Mouse (Mus musculus) CH12.LX (cell line): ENCODE measurements at regions not wholly inside any gene's neighbourhood (a gene's known extent, or its start where the extent isn't known, plus 50 kb on each side); places are given as distances from the start of the nearest gene placed in this dataset.
A peak's percentile ranks its signal among the peaks of the same experiment; 100 is the strongest.

Source experiments
- DNase-seq: peaks from one replicate; pipeline ENCODE4 v3.0.0-alpha.2; 2013; ENCODE audit errors: extremely low read depth
- H3K27ac ChIP-seq: 2 replicates; pipeline ENCODE4 v1.5.1; 2012; ENCODE audit warnings: low read depth, mild to moderate bottlenecking, control low read depth, moderate library complexity; ENCODE audit not compliant: insufficient read depth
- H3K27me3 ChIP-seq: replicated peaks from 2 replicates; pipeline ENCODE3; 2012; ENCODE audit warnings: inconsistent platforms
- H3K36me3 ChIP-seq, 2 experiments: replicated peaks in 1 of 2; 2 replicates each; pipeline versions ENCODE3 to v1.6.1; 2012; ENCODE audit warnings: inconsistent platforms in 1 of 2, low read length in 1 of 2, mild to moderate bottlenecking in 1 of 2, mixed read lengths in 1 of 2, moderate library complexity in 1 of 2; ENCODE audit not compliant: control insufficient read depth in 1 of 2, insufficient read depth in 1 of 2
- H3K4me1 ChIP-seq, 2 experiments: 2 replicates each; pipeline ENCODE4 v1.6.1; 2012; ENCODE audit warnings: inconsistent platforms in 1 of 2, moderate library complexity in 1 of 2; ENCODE audit not compliant: insufficient read depth in 2 of 2, control insufficient read depth in 1 of 2
- H3K4me2 ChIP-seq: 2 replicates; pipeline ENCODE4 v1.6.1; 2012; ENCODE audit warnings: low read depth, mild to moderate bottlenecking, control low read depth; ENCODE audit not compliant: poor library complexity, insufficient read depth, severe bottlenecking
- H3K4me3 ChIP-seq, 3 experiments: fragments of 150-350 bp in 1 of 3; sonication (generic) in 1 of 3; replicated peaks in 1 of 3; 2 replicates each; pipeline versions ENCODE3 to v1.5.1; 2011 to 2012; ENCODE audit warnings: low read depth in 2 of 3, low read length in 2 of 3, mild to moderate bottlenecking in 2 of 3, moderate library complexity in 2 of 3, control low read depth in 1 of 3, improper control_type of control experiment in 1 of 3, inconsistent platforms in 1 of 3, mixed read lengths in 1 of 3; ENCODE audit not compliant: poor library complexity in 1 of 3
- H3K79me2 ChIP-seq: replicated peaks from 2 replicates; pipeline ENCODE4 v1.6.1; 2012; ENCODE audit warnings: mild to moderate bottlenecking, moderate library complexity; ENCODE audit not compliant: control insufficient read depth, poor library complexity, insufficient read depth, severe bottlenecking; ENCODE audit errors: extremely low read depth
- H3K9ac ChIP-seq: 2 replicates; pipeline ENCODE4 v1.6.1; 2012; ENCODE audit warnings: low read depth, mild to moderate bottlenecking, control low read depth, moderate library complexity; ENCODE audit not compliant: insufficient read depth
- H3K9me3 ChIP-seq: replicated peaks from 2 replicates; pipeline ENCODE3; 2012; ENCODE audit warnings: low read length, inconsistent platforms, mixed read lengths
- BHLHE40 ChIP-seq: IDR thresholded peaks from 2 replicates; pipeline ENCODE4 v1.6.1; 2011; ENCODE audit warnings: mild to moderate bottlenecking, low read depth, low read length, improper control_type of control experiment
- CTCF ChIP-seq, 2 experiments: IDR thresholded peaks in 1 of 2; conservative IDR thresholded peaks in 1 of 2; 2 replicates each; pipeline ENCODE4 v1.5.1; 2011 to 2012; ENCODE audit warnings: low read depth in 2 of 2, low read length in 2 of 2, improper control_type of control experiment in 1 of 2, inconsistent platforms in 1 of 2, mild to moderate bottlenecking in 1 of 2, moderate library complexity in 1 of 2
- E2F4 ChIP-seq: IDR thresholded peaks from 2 replicates; pipeline ENCODE4 v1.6.1; 2011; ENCODE audit warnings: low read depth, low read length, improper control_type of control experiment; ENCODE audit not compliant: insufficient replicate concordance
- ELF1 ChIP-seq: IDR thresholded peaks from 2 replicates; pipeline ENCODE4 v1.6.1; 2014; ENCODE audit warnings: low read depth, mild to moderate bottlenecking, inconsistent platforms, low read length, improper control_type of control experiment
- HCFC1 ChIP-seq: IDR thresholded peaks from 2 replicates; pipeline ENCODE4 v1.6.1; 2012; ENCODE audit warnings: low read depth, mild to moderate bottlenecking, inconsistent platforms, low read length, improper control_type of control experiment
- JUND ChIP-seq: conservative IDR thresholded peaks from 2 replicates; pipeline ENCODE4 v1.6.1; 2011; ENCODE audit warnings: low read depth, low read length, improper control_type of control experiment
- MAFK ChIP-seq: IDR thresholded peaks from 2 replicates; pipeline ENCODE4 v1.6.1; 2011; ENCODE audit warnings: low read length, improper control_type of control experiment; ENCODE audit not compliant: insufficient replicate concordance
- MAZ ChIP-seq: IDR thresholded peaks from 2 replicates; pipeline ENCODE4 v1.6.1; 2012; ENCODE audit warnings: low read depth, mild to moderate bottlenecking, inconsistent platforms, low read length, improper control_type of control experiment, moderate library complexity
- MEF2A ChIP-seq: IDR thresholded peaks from 2 replicates; pipeline ENCODE4 v1.6.1; 2014; ENCODE audit warnings: low read depth, mild to moderate bottlenecking, inconsistent platforms, low read length, improper control_type of control experiment, borderline replicate concordance
- NELFE ChIP-seq: IDR thresholded peaks from 2 replicates; pipeline ENCODE4 v1.6.1; 2011; ENCODE audit warnings: low read depth, low read length, improper control_type of control experiment
- PAX5 ChIP-seq: IDR thresholded peaks from 2 replicates; pipeline ENCODE4 v1.6.1; 2012; ENCODE audit warnings: low read length, inconsistent platforms, mixed read lengths
- RAD21 ChIP-seq: IDR thresholded peaks from 2 replicates; pipeline ENCODE4 v1.6.1; 2011; ENCODE audit warnings: low read depth, mild to moderate bottlenecking, low read length, improper control_type of control experiment, moderate library complexity
- SMC3 ChIP-seq: IDR thresholded peaks from 2 replicates; pipeline ENCODE4 v1.6.1; 2011; ENCODE audit warnings: low read depth, low read length, improper control_type of control experiment
- TCF12 ChIP-seq: IDR thresholded peaks from 2 replicates; pipeline ENCODE4 v1.6.1; 2014; ENCODE audit warnings: low read depth, mild to moderate bottlenecking, inconsistent platforms, low read length, improper control_type of control experiment
- USF2 ChIP-seq: conservative IDR thresholded peaks from 2 replicates; pipeline ENCODE4 v1.6.1; 2011; ENCODE audit warnings: low read depth, low read length, improper control_type of control experiment
- ZMIZ1 ChIP-seq: IDR thresholded peaks from 2 replicates; pipeline ENCODE4 v1.6.1; 2012; ENCODE audit warnings: low read depth, mild to moderate bottlenecking, inconsistent platforms, low read length, improper control_type of control experiment
- dilution Hi-C: fragments of 300-500 bp; cut with MboI; formaldehyde crosslinking; loops from 2 replicates; pipeline ENCODE4 v1.14.3; 2020; ENCODE audit warnings: low sequenced_read_pairs; ENCODE audit not compliant: extremely low pct_unique_long_range_greater_than_20kb, extremely low pct_ligation_motif_present
- in situ Hi-C: fragments of 300-500 bp; cut with MboI; formaldehyde crosslinking; loops from 3 replicates; pipeline ENCODE4 v1.14.3; 2019; ENCODE audit warnings: low sequenced_read_pairs, low pct_ligation_motif_present, low pct_unique_long_range_greater_than_20kb, mixed read lengths

- TF ChIP-seq MAZ (no peak), E2F4 (no peak), MAFK (no peak)
Observed at GRCm38 (mm10) chr11:45718630-45719029, 133.2 kb upstream of the Clint1 start (continued).

GRCm38 (mm10) chr11:45719821-45720220, 132.0 kb upstream of the Clint1 start:
- no peak for DNase-seq
- no peak overlapping the region for H3K9ac ChIP-seq
- dilution Hi-C loops (no loop called here), in situ Hi-C loops (no loop called here)
- H3K27me3 ChIP-seq: no peaks in the 10 kb centered on the region
- TF ChIP-seq JUND (no peak), CTCF (conservative IDR thresholded peaks at IDR 0.05 in 1 of 2, IDR thresholded peaks at IDR 0.05 in 1 of 2; ENCODE audit: low read depth in 2 of 2, low read length in 2 of 2) (no peak), NELFE (no peak), ELF1 (no peak), MEF2A (no peak), ZMIZ1 (no peak), HCFC1 (no peak), RAD21 (no peak), TCF12 (no peak), USF2 (no peak), BHLHE40 (no peak)
- peaks cover 0 to 5% of the 10 kb centered on the region in 2 experiments; a peak in 2 of 4 replicates for H3K4me1 ChIP-seq
- H3K36me3 ChIP-seq: no peaks in the 10 kb centered on the region
- no peak overlapping the region for H3K4me2 ChIP-seq
- no peak overlapping the region for H3K27ac ChIP-seq
- H3K4me3 ChIP-seq: no peak overlapping the region
- no peaks in the 10 kb centered on the region for H3K9me3 ChIP-seq
- no peaks in the 10 kb centered on the region for H3K79me2 ChIP-seq

GRCm38 (mm10) chr11:45736561-45736960, 115.3 kb upstream of the Clint1 start:
- in situ Hi-C loops (no loop called here), dilution Hi-C loops (no loop called here)
- H3K4me3 ChIP-seq: no peak overlapping the region
- no peak overlapping the region for H3K27ac ChIP-seq
- H3K36me3 ChIP-seq: no peaks in the 10 kb centered on the region
- peaks cover 3% of the 10 kb centered on the region for H3K9me3 ChIP-seq
- no peak overlapping the region for H3K4me2 ChIP-seq
- H3K27me3 ChIP-seq: no peaks in the 10 kb centered on the region
- DNase-seq: peak; percentile 37
- peaks cover 3 to 5% of the 10 kb centered on the region in 2 experiments; a peak in 3 of 4 replicates for H3K4me1 ChIP-seq
- no peaks in the 10 kb centered on the region for H3K79me2 ChIP-seq
- TF ChIP-seq PAX5: no peak
- TF ChIP-seq CTCF (conservative IDR thresholded peaks at IDR 0.05 in 1 of 2, IDR thresholded peaks at IDR 0.05 in 1 of 2; ENCODE audit: low read depth in 2 of 2, low read length in 2 of 2): peak; percentile 41 to 69
- peak; percentile 49 for TF ChIP-seq RAD21
- peak; percentile 37 for TF ChIP-seq SMC3
- no peak overlapping the region for H3K9ac ChIP-seq
